Mouse (Mus musculus): ENCODE measurements at regions not wholly inside any gene's neighbourhood (a gene's known extent, or its start where the extent isn't known, plus 50 kb on each side); places are given as distances from the start of the nearest gene placed in this dataset.

- Histone ChIP-seq H3K9ac (ENCODE audit: low read length) (no peak overlapping the region), H3K4me2 (ENCODE audit: low read depth, low read length) (no peak overlapping the region), H3K4me1 (ENCODE audit: control insufficient read depth, insufficient read depth, low read length) (peaks cover 5% of the 10 kb centered on the region; the same call in 1 of the 2 replicates), H3K36me3 (ENCODE audit: control insufficient read depth, insufficient read depth) (no peaks in the 10 kb centered on the region), H3K27ac (ENCODE audit: low read length) (no peak overlapping the region), H3K27me3 (ENCODE audit: control insufficient read depth, insufficient read depth, low read length) (no peaks in the 10 kb centered on the region), H3K9me3 (replicated peaks; ENCODE audit: control insufficient read depth, low read length) (peaks cover 2% of the 10 kb centered on the region; the same call in 1 of the 2 replicates), H3K4me3 (ENCODE audit: low read length) (no peak overlapping the region)
- 63% methylated on average over 7 of the region's 7 CpGs for WGBS
- no peak for ATAC-seq (replicated peaks; ENCODE audit: extremely low read depth, insufficient read depth, low FRiP score)
These were observed 106.6 kb upstream of the Fut8 start for GRCm38 (mm10) chr12:77131328-77131727.

- peaks cover 5% of the 10 kb centered on the region; the same call in 1 of the 2 replicates for H3K4me1 ChIP-seq (ENCODE audit: control insufficient read depth, insufficient read depth, low read length)
- H3K27me3 ChIP-seq (ENCODE audit: control insufficient read depth, insufficient read depth, low read length) = no peaks in the 10 kb centered on the region
- H3K9ac ChIP-seq (ENCODE audit: low read length) = no peak overlapping the region
- ATAC-seq (replicated peaks; ENCODE audit: extremely low read depth, insufficient read depth, low FRiP score) = no peak
- no peak overlapping the region for H3K27ac ChIP-seq (ENCODE audit: low read length)
- no peaks in the 10 kb centered on the region for H3K36me3 ChIP-seq (ENCODE audit: control insufficient read depth, insufficient read depth)
- no peak overlapping the region for H3K4me3 ChIP-seq (ENCODE audit: low read length)
- H3K9me3 ChIP-seq (replicated peaks; ENCODE audit: control insufficient read depth, low read length) = peaks cover 2% of the 10 kb centered on the region; the same call in 1 of the 2 replicates
- 59% methylated on average over 6 of the region's 6 CpGs for WGBS
- no peak overlapping the region for H3K4me2 ChIP-seq (ENCODE audit: low read depth, low read length)
These were observed 107.4 kb upstream of the Fut8 start for GRCm38 (mm10) chr12:77130526-77130925.

- no peak overlapping the region for H3K4me3 ChIP-seq (ENCODE audit: low read length)
- 18% methylated on average over 1 of the region's 1 CpGs for WGBS
- no peak overlapping the region for H3K4me2 ChIP-seq (ENCODE audit: low read depth, low read length)
- no peak for ATAC-seq (replicated peaks; ENCODE audit: extremely low read depth, insufficient read depth, low FRiP score)
- peaks cover 2% of the 10 kb centered on the region; the same call in 1 of the 2 replicates for H3K9me3 ChIP-seq (replicated peaks; ENCODE audit: control insufficient read depth, low read length)
- H3K27ac ChIP-seq (ENCODE audit: low read length) = no peak overlapping the region
- no peaks in the 10 kb centered on the region for H3K36me3 ChIP-seq (ENCODE audit: control insufficient read depth, insufficient read depth)
- H3K9ac ChIP-seq (ENCODE audit: low read length) = no peak overlapping the region
- no peaks in the 10 kb centered on the region for H3K27me3 ChIP-seq (ENCODE audit: control insufficient read depth, insufficient read depth, low read length)
- H3K4me1 ChIP-seq (ENCODE audit: control insufficient read depth, insufficient read depth, low read length) = no peaks in the 10 kb centered on the region
These were observed 113.7 kb upstream of the Fut8 start for GRCm38 (mm10) chr12:77124267-77124666.

- Histone ChIP-seq H3K36me3 (ENCODE audit: control insufficient read depth, insufficient read depth) (no peaks in the 10 kb centered on the region), H3K27ac (ENCODE audit: low read length) (no peak overlapping the region), H3K9me3 (replicated peaks; ENCODE audit: control insufficient read depth, low read length) (no peaks in the 10 kb centered on the region), H3K4me3 (ENCODE audit: low read length) (no peak overlapping the region), H3K27me3 (ENCODE audit: control insufficient read depth, insufficient read depth, low read length) (no peaks in the 10 kb centered on the region), H3K9ac (ENCODE audit: low read length) (no peak overlapping the region), H3K4me2 (ENCODE audit: low read depth, low read length) (no peak overlapping the region), H3K4me1 (ENCODE audit: control insufficient read depth, insufficient read depth, low read length) (no peaks in the 10 kb centered on the region)
- 59% methylated on average over 2 of the region's 2 CpGs for WGBS
- no peak for ATAC-seq (replicated peaks; ENCODE audit: extremely low read depth, insufficient read depth, low FRiP score)
These were observed 124.4 kb upstream of the Fut8 start for GRCm38 (mm10) chr12:77113516-77113915.

- Histone ChIP-seq H3K9me3 (replicated peaks; ENCODE audit: control insufficient read depth, low read length) (no peaks in the 10 kb centered on the region), H3K27ac (ENCODE audit: low read length) (no peak overlapping the region), H3K4me3 (ENCODE audit: low read length) (no peak overlapping the region), H3K27me3 (ENCODE audit: control insufficient read depth, insufficient read depth, low read length) (no peaks in the 10 kb centered on the region), H3K9ac (ENCODE audit: low read length) (no peak overlapping the region), H3K4me1 (ENCODE audit: control insufficient read depth, insufficient read depth, low read length) (no peaks in the 10 kb centered on the region), H3K4me2 (ENCODE audit: low read depth, low read length) (no peak overlapping the region), H3K36me3 (ENCODE audit: control insufficient read depth, insufficient read depth) (no peaks in the 10 kb centered on the region)
- WGBS = 75% methylated on average over 2 of the region's 2 CpGs
- no peak for ATAC-seq (replicated peaks; ENCODE audit: extremely low read depth, insufficient read depth, low FRiP score)
These were observed 125.8 kb upstream of the Fut8 start for GRCm38 (mm10) chr12:77112133-77112532.

GRCm38 (mm10) chr12:77107251-77107650 lies 130.7 kb upstream of the Fut8 start:
- H3K27ac ChIP-seq (ENCODE audit: low read length) = no peak overlapping the region
- H3K9me3 ChIP-seq (replicated peaks; ENCODE audit: control insufficient read depth, low read length) = no peaks in the 10 kb centered on the region
- no peaks in the 10 kb centered on the region for H3K4me1 ChIP-seq (ENCODE audit: control insufficient read depth, insufficient read depth, low read length)
- H3K4me3 ChIP-seq (ENCODE audit: low read length) = no peak overlapping the region
- no peak for ATAC-seq (replicated peaks; ENCODE audit: extremely low read depth, insufficient read depth, low FRiP score)
- 68% methylated on average over 3 of the region's 3 CpGs for WGBS
- H3K9ac ChIP-seq (ENCODE audit: low read length) = no peak overlapping the region
- H3K4me2 ChIP-seq (ENCODE audit: low read depth, low read length) = no peak overlapping the region
- no peaks in the 10 kb centered on the region for H3K36me3 ChIP-seq (ENCODE audit: control insufficient read depth, insufficient read depth)
- H3K27me3 ChIP-seq (ENCODE audit: control insufficient read depth, insufficient read depth, low read length) = no peaks in the 10 kb centered on the region

GRCm38 (mm10) chr12:77105887-77106600 lies 131.9 kb upstream of the Fut8 start:
- no peak overlapping the region for H3K9ac ChIP-seq (ENCODE audit: low read length)
- H3K4me2 ChIP-seq (ENCODE audit: low read depth, low read length) = no peak overlapping the region
- H3K36me3 ChIP-seq (ENCODE audit: control insufficient read depth, insufficient read depth) = no peaks in the 10 kb centered on the region
- H3K4me3 ChIP-seq (ENCODE audit: low read length) = no peak overlapping the region
- H3K27me3 ChIP-seq (ENCODE audit: control insufficient read depth, insufficient read depth, low read length) = no peaks in the 10 kb centered on the region
- ATAC-seq (replicated peaks; ENCODE audit: extremely low read depth, insufficient read depth, low FRiP score) = no peak
- WGBS = 82% methylated on average over 4 of the region's 4 CpGs
- H3K27ac ChIP-seq (ENCODE audit: low read length) = no peak overlapping the region
- no peaks in the 10 kb centered on the region for H3K9me3 ChIP-seq (replicated peaks; ENCODE audit: control insufficient read depth, low read length)
- H3K4me1 ChIP-seq (ENCODE audit: control insufficient read depth, insufficient read depth, low read length) = no peaks in the 10 kb centered on the region

GRCm38 (mm10) chr12:77100482-77100881 lies 137.4 kb upstream of the Fut8 start:
- no peak overlapping the region for H3K4me3 ChIP-seq (ENCODE audit: low read length)
- no peaks in the 10 kb centered on the region for H3K9me3 ChIP-seq (replicated peaks; ENCODE audit: control insufficient read depth, low read length)
- no peaks in the 10 kb centered on the region for H3K4me1 ChIP-seq (ENCODE audit: control insufficient read depth, insufficient read depth, low read length)
- H3K4me2 ChIP-seq (ENCODE audit: low read depth, low read length) = no peak overlapping the region
- H3K9ac ChIP-seq (ENCODE audit: low read length) = no peak overlapping the region
- 76% methylated on average over 2 of the region's 2 CpGs for WGBS
- ATAC-seq (replicated peaks; ENCODE audit: extremely low read depth, insufficient read depth, low FRiP score) = no peak
- H3K36me3 ChIP-seq (ENCODE audit: control insufficient read depth, insufficient read depth) = no peaks in the 10 kb centered on the region
- H3K27me3 ChIP-seq (ENCODE audit: control insufficient read depth, insufficient read depth, low read length) = no peaks in the 10 kb centered on the region
- H3K27ac ChIP-seq (ENCODE audit: low read length) = no peak overlapping the region

- Histone ChIP-seq H3K4me2 (ENCODE audit: low read depth, low read length) (no peak overlapping the region), H3K9ac (ENCODE audit: low read length) (no peak overlapping the region), H3K4me3 (ENCODE audit: low read length) (no peak overlapping the region), H3K36me3 (ENCODE audit: control insufficient read depth, insufficient read depth) (no peaks in the 10 kb centered on the region), H3K9me3 (replicated peaks; ENCODE audit: control insufficient read depth, low read length) (no peaks in the 10 kb centered on the region), H3K27ac (ENCODE audit: low read length) (no peak overlapping the region), H3K4me1 (ENCODE audit: control insufficient read depth, insufficient read depth, low read length) (no peaks in the 10 kb centered on the region), H3K27me3 (ENCODE audit: control insufficient read depth, insufficient read depth, low read length) (no peaks in the 10 kb centered on the region)
- no peak for ATAC-seq (replicated peaks; ENCODE audit: extremely low read depth, insufficient read depth, low FRiP score)
- WGBS = 79% methylated on average over 5 of the region's 5 CpGs
These were observed 137.5 kb upstream of the Max start for GRCm38 (mm10) chr12:77099521-77099920.
